9 mouse cellular contexts compared by ENCODE assay signal in the genomic region with DNA sequence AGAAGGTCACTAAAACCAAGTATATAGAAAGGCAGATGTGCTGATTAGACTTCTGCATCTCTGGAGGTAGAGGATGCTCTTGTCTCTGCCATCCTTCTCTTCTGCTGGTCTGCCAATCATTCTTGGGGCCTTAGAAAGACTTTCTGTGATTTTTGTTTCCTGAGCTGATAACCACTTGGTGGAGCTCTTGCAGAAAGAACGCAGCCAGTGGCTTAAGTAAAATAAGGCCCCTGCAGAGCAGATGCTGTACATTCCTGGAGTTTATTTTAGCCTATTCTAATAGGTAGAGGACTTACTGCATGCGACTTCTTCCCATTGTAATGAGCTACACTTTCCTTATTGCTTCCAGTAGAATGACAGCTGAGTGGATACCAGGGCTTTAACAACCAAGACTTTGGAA. TPM values are rescaled to one million over a fixed set of nuclear protein-coding genes. Genes with fewer than 3 reads are reported as not detected.
A peak's percentile ranks its signal among the peaks of the same experiment; 100 is the strongest.
DNase-seq lines count a peak whose midpoint lies in the region; ATAC-seq and TF ChIP-seq lines count a peak whose summit lies in the region.
"Had no signal": no experiment of that assay in that cellular context is flagged by ENCODE, and none has a peak within 500 bp of the region (broad histone marks: within the 10 kb centered on the region; RNA-seq: fewer than 3 reads in every experiment).

No protein-coding gene starts in this region.

- peak; percentile 57 for DNase-seq in forebrain, embryonic 14.5 days (ENCODE audit: low spot score)
- peak; percentile 76 for DNase-seq in lung, embryonic 14.5 days
- DNase-seq in lung, adult 2 months = no peak
- peak; percentile 76 for DNase-seq in NIH3T3 (ENCODE audit: low read depth)
- peak; percentile 21 for DNase-seq in heart, postnatal 4 days
- peak; percentile 45 for DNase-seq in splenic B cell, adult 2 months (ENCODE audit: low read depth, low spot score)
- DNase-seq in gastrocnemius, postnatal 36 days = no peak

- H3K27ac ChIP-seq in forebrain, embryonic 14.5 days (ENCODE audit: low read depth, low read length) = no peak overlapping the region
- H3K27ac ChIP-seq in forebrain, embryonic 15.5 days (replicated peaks) = no peak overlapping the region
- no peak overlapping the region for H3K27ac ChIP-seq in lung, embryonic 14.5 days (ENCODE audit: low read depth)
- H3K27ac ChIP-seq: hindbrain, embryonic 15.5 days had no signal

- no peak overlapping the region for H3K9ac ChIP-seq in forebrain, embryonic 14.5 days (ENCODE audit: low read length)
- no peak overlapping the region for H3K9ac ChIP-seq in forebrain, embryonic 15.5 days (replicated peaks)
- no peak overlapping the region for H3K9ac ChIP-seq in lung, embryonic 14.5 days
- H3K9ac ChIP-seq: hindbrain, embryonic 15.5 days had no signal

- no peaks in the 10 kb centered on the region for H3K9me3 ChIP-seq in forebrain, embryonic 14.5 days (replicated peaks; ENCODE audit: control insufficient read depth, low read length)
- no peaks in the 10 kb centered on the region for H3K9me3 ChIP-seq in forebrain, embryonic 15.5 days
- no peaks in the 10 kb centered on the region for H3K9me3 ChIP-seq in lung, embryonic 14.5 days (ENCODE audit: low read depth, low read length)
- H3K9me3 ChIP-seq: hindbrain, embryonic 15.5 days had no signal

- H3K4me2 ChIP-seq in forebrain, embryonic 14.5 days (ENCODE audit: low read length) = no peak overlapping the region
- H3K4me2 ChIP-seq in forebrain, embryonic 15.5 days (replicated peaks) = no peak overlapping the region
- no peak overlapping the region for H3K4me2 ChIP-seq in lung, embryonic 14.5 days
- H3K4me2 ChIP-seq: hindbrain, embryonic 15.5 days had no signal

- no peaks in the 10 kb centered on the region for H3K4me1 ChIP-seq in forebrain, embryonic 14.5 days (ENCODE audit: control insufficient read depth, insufficient read depth, low read length)
- H3K4me1 ChIP-seq in forebrain, embryonic 15.5 days = no peaks in the 10 kb centered on the region
- H3K4me1 ChIP-seq in lung, embryonic 14.5 days (ENCODE audit: insufficient read depth) = no peaks in the 10 kb centered on the region
- H3K4me1 ChIP-seq in lung, adult 2 months (ENCODE audit: control insufficient read depth, insufficient read depth, low read length) = no peaks in the 10 kb centered on the region
- H3K4me1 ChIP-seq: hindbrain, embryonic 15.5 days had no signal

- no peaks in the 10 kb centered on the region for H3K27me3 ChIP-seq in forebrain, embryonic 14.5 days (replicated peaks; ENCODE audit: control insufficient read depth, insufficient read depth, low read length)
- no peaks in the 10 kb centered on the region for H3K27me3 ChIP-seq in forebrain, embryonic 15.5 days
- H3K27me3 ChIP-seq in lung, embryonic 14.5 days (ENCODE audit: insufficient read depth, low read length) = no peaks in the 10 kb centered on the region
- no peaks in the 10 kb centered on the region for H3K27me3 ChIP-seq in splenic B cell, adult 2 months (ENCODE audit: control insufficient read depth, insufficient read depth, low read length, poor library complexity, severe bottlenecking)
- H3K27me3 ChIP-seq: hindbrain, embryonic 15.5 days had no signal

- intact Hi-C loops in gastrocnemius, postnatal 36 days (cut with DNase I) = loop anchor here (5.0 kb wide), 1 partner anchor 99 kb away; no protein-coding TSS in a partner anchor

- no peak overlapping the region for H3K4me3 ChIP-seq in forebrain, embryonic 14.5 days (ENCODE audit: low read depth, low read length)
- no peak overlapping the region for H3K4me3 ChIP-seq in forebrain, embryonic 15.5 days
- no peak overlapping the region for H3K4me3 ChIP-seq in lung, embryonic 14.5 days (ENCODE audit: low read depth, low read length)
- H3K4me3 ChIP-seq in lung, adult 2 months (replicated peaks; ENCODE audit: extremely low read depth, low read depth, low read length) = no peak overlapping the region
- H3K4me3 ChIP-seq: hindbrain, embryonic 15.5 days had no signal

- H3K36me3 ChIP-seq in forebrain, embryonic 14.5 days (ENCODE audit: control insufficient read depth, insufficient read depth, low read length) = no peaks in the 10 kb centered on the region
- H3K36me3 ChIP-seq in forebrain, embryonic 15.5 days = no peaks in the 10 kb centered on the region
- H3K36me3 ChIP-seq in lung, embryonic 14.5 days (ENCODE audit: insufficient read depth) = no peaks in the 10 kb centered on the region
- H3K36me3 ChIP-seq in splenic B cell, adult 2 months (ENCODE audit: control insufficient read depth, insufficient read depth, low read length, poor library complexity, severe bottlenecking) = no peaks in the 10 kb centered on the region
- H3K36me3 ChIP-seq: hindbrain, embryonic 15.5 days had no signal

- 5% methylated on average over 2 of the region's 2 CpGs for WGBS in forebrain, embryonic 14.5 days
- WGBS in forebrain, embryonic 15.5 days = 6% methylated on average over 2 of the region's 2 CpGs
- 2% methylated on average over 2 of the region's 2 CpGs for WGBS in lung, embryonic 14.5 days
- 3% methylated on average over 2 of the region's 2 CpGs for whole genome bisulfite sequencing in lung, adult 2 months

- TF ChIP-seq CTCF in lung, embryonic 14.5 days (IDR thresholded peaks at IDR 0.05; ENCODE audit: low read depth) = peak; percentile 65
- TF ChIP-seq CTCF in lung, adult 2 months (IDR thresholded peaks at IDR 0.05; ENCODE audit: insufficient read depth, low read length) = no peak

- ATAC-seq in forebrain, embryonic 14.5 days = no peak
- no peak for ATAC-seq in forebrain, embryonic 15.5 days (replicated peaks)
- no peak for ATAC-seq in lung, embryonic 14.5 days (ENCODE audit: insufficient read depth)

- no peak for TF ChIP-seq POLR2A in lung, adult 2 months (IDR thresholded peaks at IDR 0.05; ENCODE audit: borderline replicate concordance, extremely low read depth, low read depth, low read length)

RNA-seq across cellular contexts. Expression of a gene that starts 58.8 kb away (rescaled TPM):
- 0.77 TPM in 2 replicates for polyA plus RNA-seq in forebrain, embryonic 14.5 days (2014; fragmentation: Nextera tagmentation; extraction: Ambion mirVana)
- 1.4 and 2.2 TPM in 2 replicates for polyA plus RNA-seq in forebrain, embryonic 15.5 days (2015; fragmentation: Nextera tagmentation; extraction: Ambion mirVana)
- 0.57 and 0.97 TPM in 2 replicates for polyA plus RNA-seq in lung, embryonic 14.5 days (2014; fragmentation: Nextera tagmentation; extraction: Ambion mirVana)
- 0.86 and 1.0 TPM in 2 replicates for polyA plus RNA-seq in lung, adult 2 months (2012; rRNA removed)
- total RNA-seq in heart, postnatal 4 days (2021) = 1 to 10 TPM; 2.7 to 3.3 TPM
- total RNA-seq in gastrocnemius, postnatal 36 days (2021) = 1 to 10 TPM; 3.4 to 4.3 TPM

Comparison
In these comparisons a context has a peak if more than half of its experiments do, and no peak if none do; other contexts are left out.
1. DNase-seq: peak in forebrain, embryonic 14.5 days (single experiment), lung, embryonic 14.5 days (single experiment), NIH3T3 (single experiment), heart, postnatal 4 days (single experiment) and splenic B cell, adult 2 months (single experiment); none in lung, adult 2 months (single experiment) and gastrocnemius, postnatal 36 days (0 of 2).